Mouse (Mus musculus) ES-E14 (cell line): ENCODE measurements around the gene Kirrel.

ENCODE experiments used
- CHD2 ChIP-seq: IDR thresholded peaks from 2 replicates; pipeline ENCODE4 v1.6.1; 2014; ENCODE audit warnings: mild to moderate bottlenecking, low read depth, low read length, inconsistent platforms
- HCFC1 ChIP-seq: IDR thresholded peaks from 2 replicates; pipeline ENCODE4 v1.6.1; 2012; ENCODE audit warnings: low read length, inconsistent platforms, borderline replicate concordance; ENCODE audit not compliant: insufficient read depth
- MAFK ChIP-seq: IDR thresholded peaks from 2 replicates; pipeline ENCODE4 v1.6.1; 2014; ENCODE audit warnings: mild to moderate bottlenecking, low read depth, low read length, inconsistent platforms; ENCODE audit not compliant: insufficient read depth
- ZC3H11A ChIP-seq: IDR thresholded peaks from 2 replicates; pipeline ENCODE4 v1.6.1; 2012; ENCODE audit warnings: low read depth, mild to moderate bottlenecking, inconsistent platforms, low read length, borderline replicate concordance
- ZNF384 ChIP-seq: IDR thresholded peaks from 2 replicates; pipeline ENCODE4 v1.6.1; 2012; ENCODE audit warnings: low read depth, low read length, inconsistent platforms

- TF ChIP-seq HCFC1 (no peak), ZC3H11A (no peak), ZNF384 (no peak), MAFK (no peak), CHD2 (no peak)
Measured at GRCm38 (mm10) chr3:87174096-87174768, at the start of gene Kirrel.
